Mouse (Mus musculus) cortical plate, adult 2 months (tissue): ENCODE results near the gene Pkd2.

Source experiments
- CTCF ChIP-seq: fragments of 200-500 bp; IDR thresholded peaks from 2 replicates; pipeline ENCODE4 v1.5.1; 2011; ENCODE audit warnings: mild to moderate bottlenecking, control low read depth, low read length; ENCODE audit not compliant: insufficient read depth; ENCODE audit errors: extremely low read depth
- POLR2A ChIP-seq: fragments of 200-500 bp; IDR thresholded peaks from 2 replicates; pipeline ENCODE4 v1.6.1; 2011; ENCODE audit warnings: mild to moderate bottlenecking, low read length, control low read depth; ENCODE audit not compliant: insufficient read depth; ENCODE audit errors: extremely low read depth

DNA sequence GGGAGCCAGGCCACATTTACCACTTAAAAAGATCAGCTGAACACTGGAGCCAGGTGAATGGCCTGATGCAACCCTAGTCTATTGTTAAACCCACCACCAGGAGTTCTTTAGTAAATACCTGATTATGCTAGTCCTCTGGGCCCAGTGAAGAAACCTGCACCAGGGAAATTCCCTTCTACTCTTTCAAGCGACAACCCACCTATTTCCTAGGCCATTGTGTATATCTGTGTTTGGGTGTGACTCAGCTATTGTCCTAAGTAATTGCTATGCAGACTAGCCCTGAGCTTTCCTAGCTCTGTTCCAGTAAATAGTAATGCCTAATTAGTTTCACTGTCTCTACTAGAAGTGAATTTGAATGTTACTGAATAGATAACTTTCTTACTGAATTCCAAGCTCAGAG is 16.4 kb upstream of the Pkd2 start:
- TF ChIP-seq CTCF (no peak), POLR2A (no peak)
